Mouse (Mus musculus) kidney, embryonic 14.5 days (tissue): ENCODE results near the gene Zc3h12d. TPM values are rescaled to one million over a fixed set of nuclear protein-coding genes. Genes with fewer than 3 reads are reported as not detected.

Source experiments
- ATAC-seq: fragments of 200-750 bp; cut with Nextera tagmentation; 2 replicates; pipeline ENCODE4 v1.8.0; 2017; ENCODE audit warnings: moderate number of reproducible peaks, mild to moderate bottlenecking, moderate TSS enrichment, moderate library complexity; ENCODE audit not compliant: low FRiP score, low TSS enrichment
- H3K27ac ChIP-seq: fragments of 300-500 bp; sonication (generic); 2 replicates; pipeline ENCODE4 v1.5.1; 2014; ENCODE audit warnings: low read depth, mild to moderate bottlenecking, low read length, moderate library complexity, mixed read lengths
- H3K27me3 ChIP-seq: fragments of 300-500 bp; sonication (generic); 2 replicates; pipeline ENCODE4 v1.6.1; 2014; ENCODE audit warnings: mild to moderate bottlenecking, low read length; ENCODE audit not compliant: control insufficient read depth, insufficient read depth
- H3K36me3 ChIP-seq: fragments of 300-500 bp; sonication (generic); 2 replicates; pipeline ENCODE4 v1.6.1; 2014; ENCODE audit warnings: low read length, mixed read lengths; ENCODE audit not compliant: control insufficient read depth, insufficient read depth
- H3K4me1 ChIP-seq: fragments of 300-500 bp; sonication (generic); 2 replicates; pipeline ENCODE4 v1.6.1; 2014; ENCODE audit warnings: low read length, mixed read lengths; ENCODE audit not compliant: control insufficient read depth, insufficient read depth
- H3K4me2 ChIP-seq: fragments of 300-500 bp; sonication (generic); replicated peaks from 2 replicates; pipeline ENCODE4 v1.6.1; 2014; ENCODE audit warnings: low read depth, mild to moderate bottlenecking, low read length
- H3K4me3 ChIP-seq: fragments of 300-500 bp; sonication (generic); 2 replicates; pipeline ENCODE4 v1.5.1; 2014; ENCODE audit warnings: mild to moderate bottlenecking, low read length
- H3K9ac ChIP-seq: fragments of 300-500 bp; sonication (generic); 2 replicates; pipeline ENCODE4 v1.6.1; 2014; ENCODE audit warnings: low read depth, mild to moderate bottlenecking, low read length, moderate library complexity
- H3K9me3 ChIP-seq: fragments of 300-500 bp; sonication (generic); 2 replicates; pipeline ENCODE4 v1.6.1; 2016; ENCODE audit warnings: low read length; ENCODE audit not compliant: control insufficient read depth
- WGBS: fragments of 180-500 bp; shearing (Covaris S2); extraction: QIAGEN DNeasy Blood & Tissue Kit; methylation state at CpG from one replicate; pipeline ENCODE4 v1.1.7; 2014; 5-methylcytosine and 5-hydroxymethylcytosine counted together
- polyA plus RNA-seq: library from polyadenylated mRNA; unstranded; fragments of >200 nt; fragmentation: Nextera tagmentation; extraction: Ambion mirVana; gene quantifications from 2 replicates; pipeline ENCODE4 v1.2.1, GENCODE M21; 2014

The Zc3h12d gene
- polyA plus RNA-seq, 1 experiment from 2014 or later = 0.18 TPM

GRCm38 (mm10) chr10:7843181-7843580, 10.9 kb downstream of the Zc3h12d start:
- no peak overlapping the region for H3K4me3 ChIP-seq
- no peaks in the 10 kb centered on the region for H3K27me3 ChIP-seq
- H3K27ac ChIP-seq = no peak overlapping the region
- H3K9me3 ChIP-seq = no peaks in the 10 kb centered on the region
- no peaks in the 10 kb centered on the region for H3K4me1 ChIP-seq
- ATAC-seq = no peak
- H3K36me3 ChIP-seq = no peaks in the 10 kb centered on the region
- WGBS = 96% methylated on average over 4 of the region's 4 CpGs
- no peak overlapping the region for H3K4me2 ChIP-seq
- no peak overlapping the region for H3K9ac ChIP-seq

GRCm38 (mm10) chr10:7844161-7844560, 11.9 kb downstream of the Zc3h12d start:
- no peak overlapping the region for H3K4me2 ChIP-seq
- no peak for ATAC-seq
- H3K4me3 ChIP-seq = no peak overlapping the region
- no peaks in the 10 kb centered on the region for H3K9me3 ChIP-seq
- H3K27me3 ChIP-seq = no peaks in the 10 kb centered on the region
- H3K4me1 ChIP-seq = no peaks in the 10 kb centered on the region
- WGBS = 67% methylated on average over 4 of the region's 4 CpGs
- H3K27ac ChIP-seq = no peak overlapping the region
- H3K36me3 ChIP-seq = no peaks in the 10 kb centered on the region
- H3K9ac ChIP-seq = no peak overlapping the region

GRCm38 (mm10) chr10:7845136-7845535, 12.9 kb downstream of the Zc3h12d start:
- Histone ChIP-seq H3K36me3 (no peaks in the 10 kb centered on the region), H3K9me3 (no peaks in the 10 kb centered on the region), H3K9ac (no peak overlapping the region), H3K4me2 (no peak overlapping the region), H3K27ac (no peak overlapping the region), H3K27me3 (no peaks in the 10 kb centered on the region), H3K4me3 (no peak overlapping the region), H3K4me1 (no peaks in the 10 kb centered on the region)
- 79% methylated on average over 8 of the region's 8 CpGs for WGBS
- ATAC-seq = no peak

- Histone ChIP-seq H3K4me2 (no peak overlapping the region), H3K4me1 (no peaks in the 10 kb centered on the region), H3K27me3 (no peaks in the 10 kb centered on the region), H3K4me3 (no peak overlapping the region), H3K9ac (no peak overlapping the region), H3K36me3 (no peaks in the 10 kb centered on the region), H3K27ac (no peak overlapping the region), H3K9me3 (no peaks in the 10 kb centered on the region)
- 79% methylated on average over 4 of the region's 4 CpGs for WGBS
- no peak for ATAC-seq
Measured at GRCm38 (mm10) chr10:7845991-7846390, 13.7 kb downstream of the Zc3h12d start.

GRCm38 (mm10) chr10:7847166-7847605, 14.9 kb downstream of the Zc3h12d start:
- H3K4me2 ChIP-seq = no peak overlapping the region
- 0 out of 2 replicates have a peak, but pooled peaks cover 2% of the 10 kb centered on the region for H3K9me3 ChIP-seq
- no peaks in the 10 kb centered on the region for H3K27me3 ChIP-seq
- no peak for ATAC-seq
- WGBS = 74% methylated on average over 2 of the region's 2 CpGs
- no peak overlapping the region for H3K4me3 ChIP-seq
- H3K9ac ChIP-seq = no peak overlapping the region
- H3K4me1 ChIP-seq = no peaks in the 10 kb centered on the region
- H3K36me3 ChIP-seq = no peaks in the 10 kb centered on the region
- H3K27ac ChIP-seq = no peak overlapping the region

- H3K9me3 ChIP-seq = 0 out of 2 replicates have a peak, but pooled peaks cover 2% of the 10 kb centered on the region
- H3K4me1 ChIP-seq = no peaks in the 10 kb centered on the region
- 71% methylated on average over 3 of the region's 3 CpGs for WGBS
- no peak overlapping the region for H3K27ac ChIP-seq
- no peak overlapping the region for H3K9ac ChIP-seq
- no peaks in the 10 kb centered on the region for H3K36me3 ChIP-seq
- no peak overlapping the region for H3K4me2 ChIP-seq
- ATAC-seq = no peak
- no peak overlapping the region for H3K4me3 ChIP-seq
- no peaks in the 10 kb centered on the region for H3K27me3 ChIP-seq
Measured at GRCm38 (mm10) chr10:7851891-7852290, 19.6 kb downstream of the Zc3h12d start.

- no peak overlapping the region for H3K4me2 ChIP-seq
- H3K9ac ChIP-seq = no peak overlapping the region
- no peaks in the 10 kb centered on the region for H3K9me3 ChIP-seq
- WGBS = 85% methylated on average over 7 of the region's 7 CpGs
- no peak overlapping the region for H3K4me3 ChIP-seq
- no peaks in the 10 kb centered on the region for H3K4me1 ChIP-seq
- H3K27ac ChIP-seq = no peak overlapping the region
- H3K36me3 ChIP-seq = no peaks in the 10 kb centered on the region
- ATAC-seq = no peak
- no peaks in the 10 kb centered on the region for H3K27me3 ChIP-seq
Measured at GRCm38 (mm10) chr10:7860494-7860893, 28.2 kb downstream of the Zc3h12d start.

GRCm38 (mm10) chr10:7861259-7861936, 29.1 kb downstream of the Zc3h12d start:
- 85% methylated on average over 14 of the region's 14 CpGs for WGBS
- H3K9me3 ChIP-seq = no peaks in the 10 kb centered on the region
- no peak for ATAC-seq
- H3K27me3 ChIP-seq = no peaks in the 10 kb centered on the region
- H3K9ac ChIP-seq = no peak overlapping the region
- no peak overlapping the region for H3K4me2 ChIP-seq
- H3K4me3 ChIP-seq = no peak overlapping the region
- no peaks in the 10 kb centered on the region for H3K4me1 ChIP-seq
- H3K36me3 ChIP-seq = no peaks in the 10 kb centered on the region
- no peak overlapping the region for H3K27ac ChIP-seq

GRCm38 (mm10) chr10:7861937-7862657, 29.8 kb downstream of the Zc3h12d start:
- H3K27me3 ChIP-seq = peaks cover 7% of the 10 kb centered on the region; the same call in 1 of the 2 replicates
- H3K27ac ChIP-seq = no peak overlapping the region
- no peaks in the 10 kb centered on the region for H3K36me3 ChIP-seq
- H3K9me3 ChIP-seq = no peaks in the 10 kb centered on the region
- H3K9ac ChIP-seq = no peak overlapping the region
- ATAC-seq = no peak
- H3K4me2 ChIP-seq = no peak overlapping the region
- H3K4me3 ChIP-seq = no peak overlapping the region
- H3K4me1 ChIP-seq = no peaks in the 10 kb centered on the region
- WGBS = 89% methylated on average over 23 of the region's 25 CpGs
